Mouse (Mus musculus): ENCODE data around the gene Vcl.

GRCm38 (mm10) chr14:20911811-20912210, 17.4 kb upstream of the Vcl start:
- no peak for TF ChIP-seq CTCF (IDR thresholded peaks at IDR 0.05)
- TF ChIP-seq POLR2A (IDR thresholded peaks at IDR 0.05; ENCODE audit: insufficient read depth, low read depth, low read length), result no peak

Data from heart, adult 2 months (tissue).